Mouse (Mus musculus): Measurements from ENCODE around the gene Haus4. TPM values are rescaled to one million over a fixed set of nuclear protein-coding genes. Genes with fewer than 3 reads are reported as not detected.

The Haus4 gene
- polyA plus RNA-seq (2015; fragmentation: Nextera tagmentation; extraction: Ambion mirVana), result 50.7 and 53.2 TPM in 2 replicates

- H3K27ac ChIP-seq, result peak within 1 kb of the TSS; percentile 93
- H3K36me3 ChIP-seq, result peaks cover 29% of the 10 kb centered on the region
- no peaks in the 10 kb centered on the region for H3K9me3 ChIP-seq (replicated peaks)
- H3K4me2 ChIP-seq, result peak within 1 kb of the TSS; percentile 95
- H3K9ac ChIP-seq, result peak within 1 kb of the TSS; percentile 81
- peak; percentile 95 for ATAC-seq (replicated peaks; ENCODE audit: low FRiP score)
- under 1% methylated on average over 76 of the region's 76 CpGs for WGBS
- H3K4me3 ChIP-seq (replicated peaks), result peak within 1 kb of the TSS; percentile 66
- peaks cover 18% of the 10 kb centered on the region for H3K4me1 ChIP-seq
- no peaks in the 10 kb centered on the region for H3K27me3 ChIP-seq
Measured at GRCm38 (mm10) chr14:54553975-54554769, at the start of gene Haus4. TSS of gene Haus4 (minus strand) at chr14:54554616.

DNA sequence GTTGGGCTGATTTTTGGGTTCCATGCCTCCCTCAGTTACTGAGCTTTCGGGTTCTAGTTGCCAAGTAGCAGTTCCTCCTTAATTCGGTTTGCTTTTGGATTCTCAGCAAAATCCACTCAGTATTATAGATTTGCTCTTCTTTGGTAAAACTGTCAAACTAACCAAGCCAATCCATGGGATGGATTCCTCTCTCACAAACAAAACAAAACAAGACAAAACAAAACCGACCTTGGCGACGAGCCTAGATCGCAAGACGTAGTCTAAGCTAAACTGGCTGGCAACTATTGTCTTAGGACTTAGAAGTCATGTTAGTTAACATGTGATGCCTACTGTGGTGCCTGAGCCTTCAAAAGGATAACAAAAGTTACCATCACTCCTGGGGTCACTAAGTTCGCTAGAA lies 49.3 kb upstream of the Haus4 start:
- Histone ChIP-seq H3K27me3 (no peaks in the 10 kb centered on the region), H3K9ac (no peak overlapping the region), H3K9me3 (replicated peaks) (no peaks in the 10 kb centered on the region), H3K36me3 (peaks cover 5% of the 10 kb centered on the region), H3K4me2 (peak overlapping the region; percentile 55), H3K4me1 (peaks cover 20% of the 10 kb centered on the region), H3K4me3 (replicated peaks) (peak overlapping the region; percentile 61), H3K27ac (peak overlapping the region; percentile 92)
- ATAC-seq (replicated peaks; ENCODE audit: low FRiP score), result no peak
- WGBS, result 82% methylated on average over 8 of the region's 8 CpGs

GRCm38 (mm10) chr14:54603038-54603654 lies 48.7 kb upstream of the Haus4 start:
- Histone ChIP-seq H3K4me2 (peak overlapping the region; percentile 55), H3K9me3 (replicated peaks) (no peaks in the 10 kb centered on the region), H3K36me3 (peaks cover 5% of the 10 kb centered on the region), H3K4me3 (replicated peaks) (peak overlapping the region; percentile 61), H3K9ac (peak overlapping the region; percentile 60), H3K27ac (peak overlapping the region; percentile 92), H3K4me1 (peaks cover 20% of the 10 kb centered on the region), H3K27me3 (no peaks in the 10 kb centered on the region)
- WGBS, result under 1% methylated on average over 46 of the region's 46 CpGs
- peak; percentile 99 for ATAC-seq (replicated peaks; ENCODE audit: low FRiP score)

DNA sequence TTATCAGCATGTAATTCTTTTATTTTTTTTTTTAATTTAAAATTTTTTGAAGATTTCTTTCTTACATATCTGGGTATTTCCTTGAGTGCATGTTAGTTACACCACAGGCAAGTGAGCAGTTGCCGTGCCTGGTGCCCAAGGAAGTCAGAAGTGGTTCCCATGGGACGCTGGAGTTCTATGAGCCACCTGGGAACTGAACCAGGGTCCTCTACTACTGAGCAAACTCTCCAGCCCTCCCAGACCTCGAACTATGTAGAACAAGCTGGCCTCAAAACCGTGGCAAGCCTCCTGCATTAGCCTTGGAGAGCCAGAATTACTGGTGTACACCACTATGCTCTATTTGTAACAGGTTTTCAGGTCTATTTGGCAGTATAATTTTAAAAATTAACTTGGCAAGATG lies 48.2 kb upstream of the Haus4 start:
- H3K9me3 ChIP-seq (replicated peaks), result no peaks in the 10 kb centered on the region
- ATAC-seq (replicated peaks; ENCODE audit: low FRiP score), result no peak; the same call in 1 of the 2 replicates
- peak overlapping the region; percentile 61 for H3K4me3 ChIP-seq (replicated peaks)
- H3K9ac ChIP-seq, result peak overlapping the region; percentile 60
- H3K36me3 ChIP-seq, result peaks cover 5% of the 10 kb centered on the region
- H3K27me3 ChIP-seq, result no peaks in the 10 kb centered on the region
- peak overlapping the region; percentile 55 for H3K4me2 ChIP-seq
- WGBS, result 37% methylated on average over 4 of the region's 4 CpGs
- peaks cover 20% of the 10 kb centered on the region for H3K4me1 ChIP-seq
- H3K27ac ChIP-seq, result peak overlapping the region; percentile 92

- H3K4me1 ChIP-seq, result peaks cover 20% of the 10 kb centered on the region
- H3K9me3 ChIP-seq (replicated peaks), result no peaks in the 10 kb centered on the region
- no peak overlapping the region for H3K4me3 ChIP-seq (replicated peaks)
- ATAC-seq (replicated peaks; ENCODE audit: low FRiP score), result no peak
- no peaks in the 10 kb centered on the region for H3K27me3 ChIP-seq
- peaks cover 5% of the 10 kb centered on the region for H3K36me3 ChIP-seq
- H3K27ac ChIP-seq, result no peak overlapping the region
- no peak overlapping the region for H3K4me2 ChIP-seq
- WGBS, result 32% methylated on average over 2 of the region's 2 CpGs
- H3K9ac ChIP-seq, result no peak overlapping the region
Measured at GRCm38 (mm10) chr14:54601601-54602000, 47.2 kb upstream of the Haus4 start.

DNA sequence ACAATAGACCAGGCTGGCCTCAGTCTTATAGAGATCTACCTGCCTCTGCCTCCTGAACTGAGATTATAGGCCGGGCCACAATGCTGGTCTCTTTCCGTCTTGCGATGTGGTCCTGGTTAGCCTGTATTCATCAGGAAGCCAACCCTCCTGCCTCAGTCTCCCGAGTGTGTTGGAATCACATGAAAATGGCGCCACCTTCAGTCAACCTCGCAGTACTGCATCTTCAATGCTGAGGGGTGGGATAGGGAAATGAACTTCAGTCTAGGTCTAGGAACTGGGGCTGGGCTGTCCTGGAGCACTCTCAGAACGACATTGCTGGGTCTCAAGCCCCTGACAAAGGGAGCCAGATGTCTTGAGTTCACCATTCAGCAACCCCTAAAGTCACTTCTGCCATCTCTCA lies 42.7 kb upstream of the Haus4 start:
- ATAC-seq (replicated peaks; ENCODE audit: low FRiP score), result no peak
- Histone ChIP-seq H3K4me2 (no peak overlapping the region), H3K36me3 (peaks cover 26% of the 10 kb centered on the region), H3K9ac (no peak overlapping the region), H3K4me1 (peaks cover 22% of the 10 kb centered on the region), H3K9me3 (replicated peaks) (no peaks in the 10 kb centered on the region), H3K4me3 (replicated peaks) (no peak overlapping the region), H3K27me3 (no peaks in the 10 kb centered on the region), H3K27ac (no peak overlapping the region)
- WGBS, result 82% methylated on average over 7 of the region's 7 CpGs

- ATAC-seq (replicated peaks; ENCODE audit: low FRiP score), result no peak
- no peak overlapping the region for H3K27ac ChIP-seq
- peaks cover 38% of the 10 kb centered on the region for H3K36me3 ChIP-seq
- H3K4me1 ChIP-seq, result peaks cover 24% of the 10 kb centered on the region
- H3K4me3 ChIP-seq (replicated peaks), result no peak overlapping the region
- H3K4me2 ChIP-seq, result no peak overlapping the region
- no peaks in the 10 kb centered on the region for H3K27me3 ChIP-seq
- H3K9ac ChIP-seq, result no peak overlapping the region
- WGBS, result 75% methylated on average over 28 of the region's 28 CpGs
- no peaks in the 10 kb centered on the region for H3K9me3 ChIP-seq (replicated peaks)
Measured at GRCm38 (mm10) chr14:54594631-54595414, 40.4 kb upstream of the Haus4 start.

DNA sequence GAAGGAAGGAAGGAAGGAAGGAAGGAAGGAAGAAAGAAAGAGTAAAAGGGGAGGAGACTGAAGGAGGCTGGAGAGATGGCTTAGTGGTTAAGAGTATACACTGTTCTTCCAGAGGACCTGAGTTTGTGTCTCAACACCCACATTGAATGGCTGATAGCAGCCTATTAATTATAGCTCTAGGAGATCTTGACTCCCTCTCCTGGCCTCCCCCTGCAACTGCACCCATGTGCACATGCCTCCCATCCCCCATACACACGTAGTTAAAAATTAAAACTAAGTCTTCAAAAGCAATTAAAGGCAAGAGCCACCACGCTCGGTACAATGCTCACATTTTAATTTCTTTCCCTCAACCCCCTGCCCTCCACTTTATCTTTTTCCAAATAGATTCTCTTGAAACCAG lies 39.6 kb upstream of the Haus4 start:
- Histone ChIP-seq H3K27ac (no peak overlapping the region), H3K9me3 (replicated peaks) (no peaks in the 10 kb centered on the region), H3K27me3 (no peaks in the 10 kb centered on the region), H3K36me3 (peaks cover 35% of the 10 kb centered on the region), H3K4me1 (peaks cover 24% of the 10 kb centered on the region), H3K4me3 (replicated peaks) (no peak overlapping the region), H3K9ac (no peak overlapping the region), H3K4me2 (no peak overlapping the region)
- WGBS, result 87% methylated on average over 3 of the region's 3 CpGs
- ATAC-seq (replicated peaks; ENCODE audit: low FRiP score), result no peak

- Histone ChIP-seq H3K4me2 (peak overlapping the region; percentile 0; the same call in 1 of the 2 replicates), H3K27me3 (no peaks in the 10 kb centered on the region), H3K4me3 (replicated peaks) (no peak overlapping the region), H3K9me3 (replicated peaks) (no peaks in the 10 kb centered on the region), H3K4me1 (peaks cover 24% of the 10 kb centered on the region), H3K27ac (peak overlapping the region; percentile 84), H3K36me3 (peaks cover 34% of the 10 kb centered on the region), H3K9ac (no peak overlapping the region)
- 15% methylated on average over 10 of the region's 10 CpGs for WGBS
- ATAC-seq (replicated peaks; ENCODE audit: low FRiP score), result peak; percentile 91
Measured at GRCm38 (mm10) chr14:54592319-54592934, 38.0 kb upstream of the Haus4 start.

- Histone ChIP-seq H3K4me2 (no peak overlapping the region), H3K27me3 (no peaks in the 10 kb centered on the region), H3K4me3 (replicated peaks) (no peak overlapping the region), H3K4me1 (peaks cover 24% of the 10 kb centered on the region), H3K9me3 (replicated peaks) (no peaks in the 10 kb centered on the region), H3K36me3 (peaks cover 39% of the 10 kb centered on the region), H3K9ac (no peak overlapping the region), H3K27ac (no peak overlapping the region)
- ATAC-seq (replicated peaks; ENCODE audit: low FRiP score), result no peak
- WGBS, result 90% methylated on average over 16 of the region's 16 CpGs
Measured at GRCm38 (mm10) chr14:54591056-54591455, 36.6 kb upstream of the Haus4 start.

DNA sequence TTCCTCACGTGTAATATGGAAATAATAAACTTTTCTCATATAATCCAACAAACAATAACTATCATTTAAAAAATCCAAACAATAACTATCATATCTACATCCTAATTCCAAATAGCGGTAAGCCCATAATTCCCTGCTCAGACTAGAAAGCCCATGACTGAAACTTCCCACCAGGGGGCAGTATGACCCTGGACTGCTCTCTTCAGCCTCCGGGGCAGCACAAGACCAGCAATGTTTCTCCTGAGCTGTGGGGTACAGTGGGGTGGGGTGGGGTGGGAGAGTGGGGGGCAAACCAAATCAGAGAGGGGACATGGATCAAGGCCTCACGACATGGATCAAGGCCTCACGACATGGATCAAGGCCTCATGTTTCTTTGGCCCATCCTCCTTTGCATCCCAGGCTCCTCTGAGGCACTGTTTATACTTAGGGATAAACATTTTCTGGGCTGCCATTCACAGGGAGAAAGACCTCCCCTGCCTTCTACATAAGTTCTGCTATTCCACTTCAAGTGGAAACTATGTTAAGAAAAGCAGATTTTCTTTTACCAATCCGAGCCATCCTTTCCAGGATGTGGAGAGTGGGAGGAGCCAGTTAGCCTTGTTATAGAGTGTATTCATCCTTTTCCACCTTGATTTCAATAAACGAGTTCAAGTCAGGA lies 29.4 kb upstream of the Haus4 start:
- no peak for ATAC-seq (replicated peaks; ENCODE audit: low FRiP score)
- H3K9me3 ChIP-seq (replicated peaks), result no peaks in the 10 kb centered on the region
- no peak overlapping the region for H3K4me2 ChIP-seq
- H3K27me3 ChIP-seq, result no peaks in the 10 kb centered on the region
- H3K27ac ChIP-seq, result no peak overlapping the region
- H3K4me1 ChIP-seq, result peaks cover 7% of the 10 kb centered on the region
- whole genome bisulfite sequencing, result 45% methylated on average over 7 of the region's 7 CpGs
- no peak overlapping the region for H3K9ac ChIP-seq
- H3K4me3 ChIP-seq (replicated peaks), result no peak overlapping the region
- peaks cover 42% of the 10 kb centered on the region for H3K36me3 ChIP-seq

All from kidney, embryonic 15.5 days (tissue).